In genomic region chr6:135944358-135944757, GRCm38 (mm10) we compare ENCODE assay signal across 23 mouse cellular contexts.
"Had no signal": no experiment of that assay in that cellular context is flagged by ENCODE, and none has a peak within 500 bp of the region (broad histone marks: within the 10 kb centered on the region; RNA-seq: fewer than 3 reads in every experiment).

No protein-coding gene starts in this region.

- H3K4me1 ChIP-seq: heart, embryonic 13.5 days; heart, embryonic 15.5 days; hindbrain, embryonic 15.5 days; limb, embryonic 15.5 days; liver, embryonic 12.5 days had no signal

- ATAC-seq: forebrain, postnatal 0 days; hindbrain, postnatal 0 days; intestine, embryonic 16.5 days; liver, embryonic 12.5 days had no signal

- H3K36me3 ChIP-seq: heart, embryonic 13.5 days; heart, embryonic 15.5 days; hindbrain, embryonic 13.5 days; hindbrain, embryonic 15.5 days; limb, embryonic 13.5 days; limb, embryonic 15.5 days; liver, embryonic 12.5 days had no signal

- H3K4me3 ChIP-seq: heart, embryonic 13.5 days; heart, embryonic 15.5 days; hindbrain, embryonic 13.5 days; hindbrain, embryonic 15.5 days; limb, embryonic 13.5 days; limb, embryonic 15.5 days; liver, embryonic 12.5 days had no signal

- H3K27ac ChIP-seq: heart, embryonic 13.5 days; heart, embryonic 15.5 days; hindbrain, embryonic 13.5 days; hindbrain, embryonic 15.5 days; hindbrain, postnatal 0 days; limb, embryonic 13.5 days; limb, embryonic 15.5 days; liver, embryonic 12.5 days; liver, embryonic 14.5 days had no signal

- H3K4me2 ChIP-seq: heart, embryonic 11.5 days; heart, embryonic 13.5 days; heart, embryonic 15.5 days; hindbrain, embryonic 13.5 days; hindbrain, embryonic 15.5 days; limb, embryonic 13.5 days; limb, embryonic 15.5 days; liver, embryonic 12.5 days had no signal

- H3K9ac ChIP-seq: forebrain, postnatal 0 days; heart, embryonic 13.5 days; heart, embryonic 15.5 days; hindbrain, embryonic 13.5 days; hindbrain, embryonic 15.5 days; limb, embryonic 13.5 days; limb, embryonic 15.5 days; liver, embryonic 12.5 days; liver, embryonic 14.5 days had no signal

- H3K27me3 ChIP-seq: heart, embryonic 13.5 days; heart, embryonic 15.5 days; hindbrain, embryonic 13.5 days; hindbrain, embryonic 15.5 days; limb, embryonic 13.5 days; limb, embryonic 15.5 days; liver, embryonic 12.5 days had no signal

- H3K9me3 ChIP-seq: heart, embryonic 13.5 days; heart, embryonic 15.5 days; hindbrain, embryonic 13.5 days; hindbrain, embryonic 15.5 days; limb, embryonic 13.5 days; limb, embryonic 15.5 days; liver, embryonic 12.5 days had no signal

- DNase-seq: forebrain, postnatal 0 days; gastrocnemius, postnatal 14 days; gastrocnemius, postnatal 36 days; heart, adult 18-20 months; heart, postnatal 14 days; heart, postnatal 36 days; kidney, adult 11 months; kidney, adult 8-10 months; kidney, postnatal 10 days; layer of hippocampus, adult 9-11 months; layer of hippocampus, postnatal 36 days; left cerebral cortex, postnatal 4 days had no signal
